Comparison of ENCODE assay signal across 8 mouse cellular contexts in genomic region chr6:88916153-88916552, GRCm38 (mm10). TPM values are rescaled to one million over a fixed set of nuclear protein-coding genes. Genes with fewer than 3 reads are reported as not detected.
A peak's percentile ranks its signal among the peaks of the same experiment; 100 is the strongest.
DNase-seq lines count a peak whose midpoint lies in the region; ATAC-seq and TF ChIP-seq lines count a peak whose summit lies in the region.

No protein-coding gene starts in this region.

- no peak; the same call in 1 of the 2 replicates for ATAC-seq in midbrain, postnatal 0 days (ENCODE audit: low FRiP score)

- TF ChIP-seq CTCF in testis, adult 2 months (IDR thresholded peaks at IDR 0.05; ENCODE audit: control insufficient read depth, insufficient read depth, insufficient replicate concordance, low read depth, low read length), result peak; percentile 39; the same call in 1 of the 2 replicates
- peak; percentile 87 for TF ChIP-seq CTCF in midbrain, postnatal 0 days (IDR thresholded peaks at IDR 0.05)

- no peaks in the 10 kb centered on the region for H3K27me3 ChIP-seq in testis, adult 2 months (ENCODE audit: control insufficient read depth, insufficient read depth, low read length)
- H3K27me3 ChIP-seq in midbrain, postnatal 0 days (ENCODE audit: insufficient read depth, low read length), result no peaks in the 10 kb centered on the region

- no peak overlapping the region for H3K9ac ChIP-seq in midbrain, postnatal 0 days (replicated peaks; ENCODE audit: low read length, poor library complexity, severe bottlenecking)

- no peaks in the 10 kb centered on the region for H3K4me1 ChIP-seq in testis, adult 2 months (ENCODE audit: control insufficient read depth, insufficient read depth, low read length)
- no peaks in the 10 kb centered on the region for H3K4me1 ChIP-seq in midbrain, postnatal 0 days (ENCODE audit: insufficient read depth, low read length)

- DNase-seq in heart, adult 11 months, result peak; percentile 91
- DNase-seq in heart, postnatal 25 days (ENCODE audit: low spot score), result no peak
- DNase-seq in testis, postnatal 14 days (ENCODE audit: low spot score), result no peak
- peak; percentile 71 for DNase-seq in embryo, embryonic 10.5 days (ENCODE audit: low spot score)
- DNase-seq in induced T-regulatory cell, adult 2 months (ENCODE audit: low read depth), result peak; percentile 71
- DNase-seq in midbrain, postnatal 0 days (ENCODE audit: low spot score), result peak; percentile 74
- no peak for DNase-seq in urinary bladder, postnatal 4 days (ENCODE audit: low spot score in 2 of 2)

- 77% methylated on average over 1 of the region's 1 CpGs for WGBS in midbrain, postnatal 0 days

- H3K4me2 ChIP-seq in midbrain, postnatal 0 days (ENCODE audit: low read depth, low read length, poor library complexity, severe bottlenecking), result no peak overlapping the region

- no peak for TF ChIP-seq POLR2A in testis, adult 2 months (IDR thresholded peaks at IDR 0.05; ENCODE audit: control insufficient read depth, low read depth, low read length)

- H3K9me3 ChIP-seq in midbrain, postnatal 0 days (ENCODE audit: low read length), result no peaks in the 10 kb centered on the region

- no peak overlapping the region for H3K27ac ChIP-seq in testis, adult 2 months (ENCODE audit: control insufficient read depth, insufficient read depth, low read depth, low read length)
- no peak overlapping the region for H3K27ac ChIP-seq in midbrain, postnatal 0 days (ENCODE audit: low read depth, low read length)

- no peaks in the 10 kb centered on the region for H3K36me3 ChIP-seq in testis, adult 2 months (ENCODE audit: control insufficient read depth, insufficient read depth, low read length)
- H3K36me3 ChIP-seq in midbrain, postnatal 0 days (ENCODE audit: insufficient read depth, low read length), result peaks cover 14% of the 10 kb centered on the region

- intact Hi-C loops in heart, postnatal 25 days (cut with DNase I), result no loop called here

- H3K4me3 ChIP-seq in testis, adult 2 months (ENCODE audit: control insufficient read depth, low read depth, low read length), result no peak overlapping the region
- no peak overlapping the region for H3K4me3 ChIP-seq in midbrain, postnatal 0 days (ENCODE audit: low read depth, low read length)

RNA-seq across cellular contexts. Expression of gene Tpra1, which starts 14.1 kb away (rescaled TPM):
- total RNA-seq in heart, postnatal 25 days (2021), result 10 to 100 TPM; 36.4 to 37.2 TPM
- 16.4 and 17.1 TPM in 2 replicates for polyA plus RNA-seq in testis, adult 2 months (2012; rRNA removed)
- total RNA-seq in midbrain, postnatal 0 days (2014; rRNA removed), result 65.7 and 69.7 TPM in 2 replicates
- polyA plus RNA-seq in midbrain, postnatal 0 days (2015; fragmentation: Nextera tagmentation; extraction: Ambion mirVana), result 52.7 and 67.5 TPM in 2 replicates

RNA-seq across cellular contexts. Expression of gene Mcm2, which starts 17.6 kb away (rescaled TPM):
- 1 to 10 TPM; 6.1 to 7.4 TPM for total RNA-seq in heart, postnatal 25 days (2021)
- 7.1 and 8.1 TPM in 2 replicates for polyA plus RNA-seq in testis, adult 2 months (2012; rRNA removed)
- total RNA-seq in midbrain, postnatal 0 days (2014; rRNA removed), result 11.4 and 16.2 TPM in 2 replicates
- polyA plus RNA-seq in midbrain, postnatal 0 days (2015; fragmentation: Nextera tagmentation; extraction: Ambion mirVana), result 7.6 and 7.7 TPM in 2 replicates

RNA-seq across cellular contexts. Expression of gene Podxl2, which starts 41.3 kb away (rescaled TPM):
- total RNA-seq in heart, postnatal 25 days (2021), result 10 to 100 TPM; 16.5 to 16.8 TPM
- 20.5 and 21.3 TPM in 2 replicates for polyA plus RNA-seq in testis, adult 2 months (2012; rRNA removed)
- 883 and 1,011 TPM in 2 replicates for total RNA-seq in midbrain, postnatal 0 days (2014; rRNA removed)
- 727 and 776 TPM in 2 replicates for polyA plus RNA-seq in midbrain, postnatal 0 days (2015; fragmentation: Nextera tagmentation; extraction: Ambion mirVana)

Comparison
In these comparisons a context has a peak if more than half of its experiments do, and no peak if none do; other contexts are left out.
1. DNase-seq: peak in heart, adult 11 months (single experiment), embryo, embryonic 10.5 days (single experiment), induced T-regulatory cell, adult 2 months (single experiment) and midbrain, postnatal 0 days (single experiment); none in heart, postnatal 25 days (single experiment), testis, postnatal 14 days (single experiment) and urinary bladder, postnatal 4 days (0 of 2).
2. RNA of gene Podxl2, which starts 41.3 kb away (total RNA-seq): 883 to 1,011 TPM in midbrain, postnatal 0 days; 16.5 to 16.8 TPM in heart, postnatal 25 days; every median in the first group is over 10 times any median in the second.